Mouse (Mus musculus) G1E (cell line): Measurements from ENCODE around the gene Ercc5. TPM values are rescaled to one million over a fixed set of nuclear protein-coding genes. Genes with fewer than 3 reads are reported as not detected.

ENCODE experiments used
- ATAC-seq: 2 replicates; pipeline ENCODE4 v1.8.0; 2016; ENCODE audit warnings: mild to moderate bottlenecking; ENCODE audit not compliant: insufficient number of reproducible peaks, poor library complexity, low FRiP score, severe bottlenecking; ENCODE audit errors: extremely low read depth
- DNase-seq: peaks from one replicate; pipeline ENCODE4 v3.0.0; 2012; ENCODE audit warnings: low spot score
- H3K27me3 ChIP-seq: 2 replicates; pipeline ENCODE4 v1.6.1; 2012; ENCODE audit warnings: mild to moderate bottlenecking, low read length, inconsistent platforms; ENCODE audit not compliant: insufficient read depth
- H3K36me3 ChIP-seq: replicated peaks from 2 replicates; pipeline ENCODE3; 2012; ENCODE audit warnings: mild to moderate bottlenecking, inconsistent platforms
- H3K4me1 ChIP-seq: 2 replicates; pipeline ENCODE4 v1.6.1; 2012; ENCODE audit warnings: low read depth, low read length, inconsistent platforms, mixed read lengths; ENCODE audit not compliant: insufficient read depth
- H3K4me3 ChIP-seq: 2 replicates; pipeline ENCODE4 v1.5.1; 2012; ENCODE audit warnings: low read depth, mild to moderate bottlenecking, inconsistent platforms, low read length, moderate library complexity, mixed read lengths
- H3K9me3 ChIP-seq: replicated peaks from 2 replicates; pipeline ENCODE4 v1.6.1; 2012; ENCODE audit warnings: inconsistent platforms
- CTCF ChIP-seq: IDR thresholded peaks from 2 replicates; pipeline ENCODE4 v1.5.1; 2012; ENCODE audit warnings: low read depth, low read length, inconsistent platforms, mixed read lengths
- GATA1 ChIP-seq: IDR thresholded peaks from 2 replicates; pipeline ENCODE4 v1.6.1; 2012; ENCODE audit warnings: borderline replicate concordance, low read length, inconsistent platforms, mixed read lengths
- GATA2 ChIP-seq: IDR thresholded peaks from 2 replicates; pipeline ENCODE4 v1.6.1; 2012; ENCODE audit warnings: low read depth, low read length, inconsistent platforms, borderline replicate concordance
- POLR2AphosphoS5 ChIP-seq: IDR thresholded peaks from 2 replicates; pipeline ENCODE4 v1.6.1; 2012; ENCODE audit warnings: low read depth, low read length, inconsistent platforms; ENCODE audit not compliant: insufficient replicate concordance
- TAL1 ChIP-seq: conservative IDR thresholded peaks from 2 replicates; pipeline ENCODE4 v1.6.1; 2012; ENCODE audit warnings: low read depth, low read length, inconsistent platforms, mixed read lengths
- polyA plus RNA-seq: library from polyadenylated mRNA; stranded (reverse); fragments of >175 nt; gene quantifications from 2 replicates; pipeline ENCODE4 v1.2.3, GENCODE M21; 2012
- total RNA-seq, 2 experiments: library from RNA; stranded (forward) in 1 of 2; stranded (reverse) in 1 of 2; fragments of 200-1000 nt in 1 of 2; fragments of >200 nt in 1 of 2; fragmentation: Nextera tagmentation in 1 of 2; gene quantifications; 2 replicates each; pipeline ENCODE4 v1.2.3; 2014 to 2017

The Ercc5 gene
- total RNA-seq (2014; fragmentation: Nextera tagmentation), result 45.3 and 49.5 TPM in 2 replicates
- 30.8 and 33.8 TPM in 2 replicates for total RNA-seq (2017)
- polyA plus RNA-seq, result 6.4 and 6.7 TPM in 2 replicates

DNA sequence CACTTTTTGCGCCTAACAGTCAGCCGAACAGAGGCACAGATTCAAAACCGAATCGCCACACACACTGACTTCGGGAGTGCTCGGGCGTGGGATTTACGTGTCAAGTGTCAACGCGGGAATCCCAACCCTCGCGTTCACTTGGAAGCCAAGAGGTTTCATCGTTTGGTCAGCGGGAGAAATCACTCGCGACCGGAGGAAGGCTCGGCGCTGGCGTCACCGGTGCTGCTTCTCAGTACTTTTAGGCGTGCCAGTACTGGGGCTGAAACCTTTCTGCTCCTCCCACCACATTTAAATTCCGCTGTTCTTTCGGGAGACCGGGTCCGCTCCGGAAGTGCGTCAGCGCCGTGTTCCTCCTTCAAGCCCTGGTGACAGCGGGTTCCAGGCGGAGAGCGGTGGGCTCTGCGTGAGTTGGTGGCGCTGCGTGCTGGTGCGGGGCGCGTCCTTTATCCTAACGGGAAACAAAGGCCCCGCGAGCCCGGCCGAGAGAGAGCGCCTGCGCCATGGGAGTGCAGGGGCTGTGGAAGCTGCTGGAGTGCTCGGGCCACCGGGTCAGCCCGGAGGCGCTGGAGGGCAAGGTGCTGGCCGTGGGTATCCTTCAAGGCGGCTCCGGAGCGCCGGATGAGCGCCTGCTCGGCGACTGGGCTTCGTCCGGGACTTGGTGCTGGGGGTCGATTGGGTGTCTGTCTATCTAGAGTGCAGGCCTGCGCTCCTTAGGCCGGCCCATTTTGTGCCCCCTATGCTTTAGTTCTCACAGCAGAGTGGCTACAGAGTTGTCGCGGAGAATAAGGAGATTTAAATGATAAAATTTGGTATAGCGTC, at the start of gene Ercc5:
TSS of gene Ercc5 (plus strand) at position 182 of the 819 bp plus-strand sequence.
- peak; percentile 88 for DNase-seq

DNA sequence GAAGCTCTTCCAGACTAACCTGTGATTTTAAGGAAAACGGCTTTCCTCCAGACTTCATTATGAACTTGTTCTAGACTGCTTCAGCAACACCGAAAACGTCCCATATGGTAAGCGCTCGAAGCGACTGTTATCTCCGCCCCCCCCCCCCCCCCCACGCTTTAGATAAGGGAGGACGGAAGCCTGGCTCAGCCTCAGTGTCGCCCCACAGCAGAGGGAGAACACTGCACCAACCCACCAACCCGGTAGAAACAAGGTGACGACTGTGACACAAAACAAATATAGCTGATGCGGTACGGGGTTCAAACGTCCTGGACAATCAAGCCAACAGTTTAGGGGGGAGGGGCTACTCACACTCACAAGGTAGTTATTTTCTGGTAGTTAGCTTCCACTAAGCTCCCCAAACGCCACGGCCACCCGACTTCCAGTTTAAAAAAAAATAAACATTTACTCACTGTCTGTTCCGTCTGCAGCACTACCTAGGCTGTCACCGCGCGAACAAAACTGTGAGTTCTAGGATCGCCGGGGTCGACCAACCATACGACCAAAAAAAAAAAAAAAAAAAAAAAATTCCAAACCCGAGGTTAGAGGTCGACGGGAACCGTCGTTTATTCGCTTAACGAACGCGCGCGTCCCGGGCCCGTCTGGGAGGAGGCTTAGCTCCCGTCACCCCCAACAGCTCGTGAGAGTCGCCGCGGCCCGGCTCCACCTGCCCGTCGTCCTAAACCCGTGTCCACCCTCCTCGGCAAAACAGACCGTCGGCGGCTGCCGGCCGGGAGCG, 45.9 kb upstream of the Ercc5 start:
- peak; percentile 41 for ATAC-seq
- TF ChIP-seq GATA1 (no peak), GATA2 (no peak), TAL1 (no peak)

More for the DNA sequence above, at the start of gene Ercc5:
- peak; percentile 52; the same call in 1 of the 2 replicates for TF ChIP-seq POLR2AphosphoS5
- TF ChIP-seq TAL1, result no peak
- Histone ChIP-seq H3K36me3 (peaks cover 14% of the 10 kb centered on the region), H3K4me3 (peak within 1 kb of the TSS; percentile 93), H3K27me3 (no peaks in the 10 kb centered on the region), H3K4me1 (peaks cover 14% of the 10 kb centered on the region), H3K9me3 (no peaks in the 10 kb centered on the region)
- peak; percentile 98 for ATAC-seq

DNA sequence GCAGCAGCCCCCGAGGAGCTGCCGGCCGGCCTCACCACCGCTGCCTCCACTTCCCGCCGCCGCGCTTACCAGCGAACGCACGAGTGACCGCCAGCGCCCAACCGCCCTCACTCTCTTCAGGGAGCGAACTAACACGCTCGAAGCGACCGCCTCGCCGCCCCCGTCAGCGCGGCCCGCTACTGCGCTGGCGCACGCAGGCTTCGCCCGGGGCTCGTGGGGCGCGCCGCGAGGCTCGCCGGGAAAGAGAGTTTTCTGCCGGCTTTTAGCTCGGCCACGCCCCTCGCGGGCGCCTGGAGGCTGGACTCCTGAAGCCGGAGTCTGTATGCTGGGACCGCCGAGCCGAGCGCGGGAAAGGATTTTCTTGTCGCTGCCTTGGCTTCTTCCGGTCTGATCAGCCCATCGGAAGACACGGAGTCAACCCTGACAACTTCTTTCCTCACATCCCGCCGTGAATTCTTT, 45.3 kb upstream of the Ercc5 start, which contains the start of gene Tex30:
TSS of gene Tex30 (minus strand) at position 183 of the 459 bp plus-strand sequence.
- peak; percentile 93 for DNase-seq
- Histone ChIP-seq H3K27me3 (no peaks in the 10 kb centered on the region), H3K4me1 (peaks cover 22% of the 10 kb centered on the region), H3K9me3 (no peaks in the 10 kb centered on the region), H3K36me3 (peaks cover 47% of the 10 kb centered on the region), H3K4me3 (peak within 1 kb of the TSS; percentile 96)
- peak; percentile 86 for ATAC-seq
- TF ChIP-seq TAL1 (no peak), GATA1 (no peak), POLR2AphosphoS5 (no peak), CTCF (no peak), GATA2 (no peak)

More for the DNA sequence above, 45.9 kb upstream of the Ercc5 start:
- Histone ChIP-seq H3K36me3 (peaks cover 43% of the 10 kb centered on the region), H3K27me3 (no peaks in the 10 kb centered on the region), H3K4me1 (peaks cover 22% of the 10 kb centered on the region), H3K4me3 (peak overlapping the region; percentile 96), H3K9me3 (no peaks in the 10 kb centered on the region)
- peak; percentile 39 for DNase-seq

DNA sequence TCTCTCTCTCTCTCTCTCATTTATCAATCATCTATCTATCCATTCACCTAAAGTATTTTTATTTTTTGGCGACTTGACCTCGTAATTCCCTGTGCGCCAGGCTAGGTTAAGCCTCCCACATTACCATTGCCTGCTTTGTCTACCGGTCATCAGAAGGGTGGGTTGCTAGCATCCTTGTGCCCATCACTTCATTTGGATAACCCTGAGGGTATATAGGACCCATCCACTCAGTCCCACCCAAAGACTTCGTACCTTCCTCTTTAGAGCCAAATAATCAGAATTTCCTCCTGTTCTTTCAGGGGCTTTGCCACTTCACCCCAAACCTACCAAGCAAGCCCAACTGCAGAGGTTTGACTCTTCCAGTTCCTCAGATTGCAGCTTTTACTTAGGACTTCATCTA, 44.6 kb upstream of the Ercc5 start:
- no peaks in the 10 kb centered on the region for H3K9me3 ChIP-seq

DNA sequence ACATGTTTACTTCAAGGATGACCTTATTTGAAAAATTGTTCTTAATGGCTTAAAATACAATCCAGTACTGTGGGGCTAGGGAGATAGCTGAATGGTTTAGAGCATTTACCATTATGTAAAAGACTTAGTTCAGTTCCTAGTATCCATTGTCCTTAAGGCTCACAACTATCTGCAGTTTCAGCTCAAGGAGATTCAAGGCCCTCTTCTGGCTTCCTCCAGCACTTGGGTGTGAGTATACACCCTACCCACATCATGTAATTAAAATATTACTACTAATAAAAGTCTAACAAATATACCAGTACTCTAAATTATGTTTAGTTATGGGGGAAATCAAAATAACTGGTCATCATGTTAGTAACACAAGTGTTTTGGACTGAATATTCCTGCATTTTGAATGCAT, 30.0 kb upstream of the Ercc5 start:
- H3K4me3 ChIP-seq, result peak overlapping the region; percentile 78
- peaks cover 42% of the 10 kb centered on the region for H3K36me3 ChIP-seq
- H3K9me3 ChIP-seq, result no peaks in the 10 kb centered on the region
- peaks cover 31% of the 10 kb centered on the region for H3K4me1 ChIP-seq
- H3K27me3 ChIP-seq, result no peaks in the 10 kb centered on the region
- DNase-seq (no peak), ATAC-seq (no peak)
- TF ChIP-seq POLR2AphosphoS5 (no peak; the same call in 1 of the 2 replicates), TAL1 (no peak), GATA2 (no peak), GATA1 (no peak), CTCF (no peak)

More for the DNA sequence above, 44.6 kb upstream of the Ercc5 start:
- Histone ChIP-seq H3K4me1 (peaks cover 22% of the 10 kb centered on the region), H3K4me3 (peak overlapping the region; percentile 96), H3K36me3 (peaks cover 47% of the 10 kb centered on the region), H3K27me3 (no peaks in the 10 kb centered on the region)
- DNase-seq (peak; percentile 20), ATAC-seq (no peak)
- TF ChIP-seq CTCF (no peak), TAL1 (no peak), POLR2AphosphoS5 (no peak), GATA2 (no peak), GATA1 (no peak)

DNA sequence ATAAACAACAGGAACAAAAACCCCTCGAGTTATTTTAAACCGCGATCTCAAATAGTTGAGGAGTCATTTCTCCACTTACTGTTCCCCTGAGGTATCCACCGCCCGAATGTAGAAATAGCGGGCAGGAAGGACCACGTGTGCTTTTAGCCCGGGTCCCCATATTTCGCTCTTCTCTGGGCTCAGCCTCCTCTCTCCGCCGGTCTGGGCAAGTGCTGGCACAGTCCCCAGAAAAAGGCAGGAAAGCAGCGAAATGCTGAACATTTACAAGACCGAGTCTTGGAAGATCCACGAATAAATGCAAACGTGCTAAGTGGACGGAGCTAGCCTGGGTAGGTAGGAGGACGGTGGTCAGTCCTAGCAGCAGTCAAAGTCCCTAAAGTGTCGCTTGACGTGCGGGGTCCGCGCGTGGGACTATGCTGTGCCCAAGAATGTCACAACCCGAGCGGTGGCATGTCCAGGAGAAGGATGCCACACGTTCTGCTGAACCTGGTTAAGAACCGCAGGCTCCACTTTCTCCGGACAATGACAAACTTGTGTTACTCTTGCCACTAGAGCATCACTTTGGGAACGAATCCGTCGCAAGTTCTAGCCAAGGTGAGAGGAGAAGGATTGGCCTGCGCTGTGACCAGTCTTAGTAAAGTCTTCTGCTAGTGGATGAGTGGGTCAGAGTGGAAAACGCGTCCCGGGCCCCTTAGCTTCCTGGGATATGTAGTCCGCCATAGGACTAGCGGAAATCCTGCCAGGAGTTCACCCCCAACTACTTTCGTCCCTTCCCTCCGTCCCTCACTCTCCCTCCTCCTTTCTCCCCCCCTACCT, 29.1 kb upstream of the Ercc5 start, which contains the start of the genes Kdelc1 and Bivm:
TSS of gene Kdelc1 (minus strand) at position 570 of the 816 bp plus-strand sequence.
TSS of gene Bivm (plus strand) at position 719 of the 816 bp plus-strand sequence.
- H3K27me3 ChIP-seq, result no peaks in the 10 kb centered on the region
- ATAC-seq (peak; percentile 89), DNase-seq (peak; percentile 93)
- peaks cover 31% of the 10 kb centered on the region for H3K4me1 ChIP-seq
- H3K9me3 ChIP-seq, result no peaks in the 10 kb centered on the region
- H3K36me3 ChIP-seq, result peaks cover 39% of the 10 kb centered on the region
- H3K4me3 ChIP-seq, result peak within 1 kb of the TSS; percentile 78
- TF ChIP-seq GATA1 (no peak), POLR2AphosphoS5 (0 out of 2 replicates have a peak, but pooled peaks have one; percentile 68)
